Mouse (Mus musculus) lung, adult 18-20 months (tissue): ENCODE results near the gene Timm8b.
"Not testable (repeated sequence)": the region's sequence is repeated elsewhere in the genome, so short reads cannot be mapped to it uniquely, and the experiment has no call there.

Experiments
- DNase-seq, 2 experiments: peaks; one replicate each; pipeline ENCODE4 v3.0.0; 2022; ENCODE audit warnings: mixed read lengths in 2 of 2

Gene Timm8b

GRCm38 (mm10) chr9:50602055-50602845 is 1.5 kb upstream of the Timm8b start:
- no peak for DNase-seq

DNA sequence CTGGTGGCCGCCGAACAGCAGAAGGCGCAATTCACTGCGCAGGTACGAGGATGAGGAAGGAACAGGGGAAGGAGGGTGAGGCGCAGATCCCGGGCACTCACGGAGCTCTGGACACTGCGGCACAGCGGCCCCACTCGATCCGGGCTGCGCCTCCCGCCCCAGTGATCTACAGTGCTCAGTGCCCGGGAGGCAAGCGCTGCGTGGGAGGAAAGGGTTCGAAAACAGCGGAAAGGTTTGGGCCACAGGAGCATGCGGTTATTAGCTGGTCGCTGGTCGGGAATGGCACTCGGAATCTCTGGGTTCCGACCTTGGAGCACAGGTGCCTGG is 251 bp downstream of the Timm8b start:
- DNase-seq = no peak

- no peak for DNase-seq
These were observed 628 bp downstream of the Timm8b start for GRCm38 (mm10) chr9:50604338-50604737.

DNA sequence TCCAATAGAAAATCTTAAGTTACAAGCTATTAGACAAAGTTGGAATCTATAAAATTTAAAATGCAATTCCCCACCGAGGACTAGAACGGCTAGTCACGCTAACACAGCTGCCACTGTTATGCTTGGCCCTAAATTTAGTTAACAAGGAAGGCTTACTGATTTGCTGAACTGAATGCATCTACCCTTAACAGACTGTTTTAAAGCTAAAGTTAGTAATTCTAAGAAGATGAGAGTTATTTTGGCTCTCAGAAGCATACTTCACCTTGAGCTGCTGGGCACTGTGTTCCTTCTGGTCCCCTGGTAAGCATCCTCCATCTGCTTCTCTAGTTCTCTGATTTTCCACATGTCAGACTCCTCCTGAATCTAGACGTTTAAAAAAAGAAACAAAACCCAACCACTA is 8.4 kb downstream of the Timm8b start:
- DNase-seq = no peak

- no peak for DNase-seq
These were observed 12.5 kb downstream of the Timm8b start for GRCm38 (mm10) chr9:50616161-50616560.

DNA sequence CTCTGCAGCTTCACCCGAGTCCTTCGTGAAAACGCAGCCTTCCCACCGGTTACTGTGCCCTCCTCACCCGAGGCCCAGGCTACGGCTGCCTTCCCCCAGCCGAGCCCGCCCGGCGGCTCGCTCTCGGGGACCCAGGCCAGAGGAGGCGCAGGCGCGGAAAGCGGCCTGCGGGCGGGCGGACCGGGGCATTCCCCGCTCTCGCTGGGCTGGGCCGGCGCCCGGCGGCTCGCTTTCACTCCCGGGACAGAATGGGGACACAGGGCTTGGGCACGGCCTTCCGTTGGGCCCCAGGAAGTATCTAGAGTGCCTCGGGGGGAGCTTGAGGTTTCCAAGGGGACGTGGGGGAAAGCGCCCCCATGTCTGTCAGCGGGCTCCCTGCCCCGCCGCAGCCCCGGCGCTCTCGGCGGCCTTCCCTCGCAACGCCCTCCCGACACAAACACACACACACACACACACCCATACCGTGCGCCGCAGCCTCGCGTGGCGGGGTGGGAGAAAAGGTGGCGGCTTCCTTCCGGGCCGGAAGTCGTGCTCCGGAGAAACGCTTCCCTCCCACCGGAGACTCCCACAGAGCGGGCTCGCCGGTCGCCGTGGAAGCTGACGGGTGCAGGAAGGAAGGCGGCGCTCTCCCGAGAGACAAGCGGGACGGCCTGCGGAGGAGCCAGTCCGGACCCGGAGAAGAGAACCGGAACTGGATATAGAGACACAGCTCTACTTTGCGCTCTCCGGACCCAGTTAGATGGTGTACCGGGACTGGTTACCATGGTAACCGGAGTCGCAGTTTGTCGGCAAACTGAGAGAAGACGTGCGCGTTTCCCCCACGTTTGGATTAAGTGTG is 13.3 kb downstream of the Timm8b start, which contains the start of the genes Pih1d2 and Nkapd1:
TSS of gene Pih1d2 (plus strand) at position 556 of the 838 bp plus-strand sequence.
TSS of gene Nkapd1 (minus strand) at position 699 of the 838 bp plus-strand sequence.
- DNase-seq = peak; percentile 90 to 92

DNA sequence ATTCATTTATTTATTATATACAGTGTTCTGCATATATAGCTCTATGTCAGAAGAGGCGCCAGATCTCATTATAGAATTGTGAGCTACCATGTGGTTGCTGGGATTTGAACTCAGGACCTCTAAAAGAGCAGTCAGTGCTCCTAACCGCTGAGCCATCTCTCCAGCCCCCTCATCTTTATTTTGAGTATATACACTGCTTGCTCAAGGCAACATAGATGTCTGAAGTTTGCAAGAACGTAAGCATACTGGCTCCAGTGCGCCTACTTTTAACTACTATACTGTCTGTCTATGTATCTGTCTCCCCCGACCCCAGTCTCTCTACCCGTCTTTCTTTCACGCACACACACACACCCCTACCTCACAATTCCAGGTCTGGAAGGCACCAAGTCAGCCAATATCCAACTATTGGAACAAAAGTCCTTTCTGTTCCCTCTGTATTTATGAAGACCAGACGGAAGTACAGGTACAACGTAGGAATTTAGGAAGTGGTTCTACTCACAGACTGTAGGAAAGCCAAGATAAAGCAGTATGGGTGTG is 14.2 kb downstream of the Timm8b start:
- DNase-seq = no peak

GRCm38 (mm10) chr9:50630903-50631302 is 27.2 kb downstream of the Timm8b start:
- not testable (repeated sequence) for DNase-seq

DNA sequence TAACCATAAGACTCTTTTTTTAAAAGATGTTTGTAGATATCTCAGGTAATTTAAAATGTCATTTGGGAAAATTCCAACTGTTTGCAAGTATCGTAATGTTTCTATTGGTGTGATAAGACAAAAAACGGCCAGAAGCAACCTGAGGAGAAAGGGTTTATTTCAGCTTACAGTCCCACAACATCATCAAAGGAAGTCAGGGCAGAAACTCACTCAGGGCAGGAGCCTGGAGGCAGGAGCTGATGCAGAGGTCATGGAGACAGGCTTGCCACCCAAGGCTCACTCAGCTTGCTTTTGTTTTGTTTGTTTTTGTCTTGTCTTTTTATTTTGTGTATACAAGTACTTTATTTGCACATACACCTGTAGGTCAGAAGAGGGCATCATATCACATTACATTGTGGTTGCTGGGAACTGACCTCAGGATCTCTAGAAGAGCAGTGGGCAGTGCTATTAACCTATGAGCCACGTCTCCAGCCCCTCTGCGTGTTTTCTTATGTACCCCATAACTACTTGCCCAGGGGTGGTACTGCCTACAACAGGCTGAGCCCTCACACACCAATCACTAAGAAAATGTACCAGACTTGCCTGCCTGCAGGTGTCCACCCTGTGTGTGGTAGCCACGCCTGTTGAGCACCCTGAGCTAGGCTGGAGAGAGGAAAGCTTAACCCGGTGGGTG is 28.4 kb downstream of the Timm8b start:
- no peak for DNase-seq

GRCm38 (mm10) chr9:50633059-50633458 is 29.3 kb downstream of the Timm8b start:
- DNase-seq = no peak

- no peak for DNase-seq
These were observed 30.6 kb downstream of the Timm8b start for GRCm38 (mm10) chr9:50634270-50634669.

DNA sequence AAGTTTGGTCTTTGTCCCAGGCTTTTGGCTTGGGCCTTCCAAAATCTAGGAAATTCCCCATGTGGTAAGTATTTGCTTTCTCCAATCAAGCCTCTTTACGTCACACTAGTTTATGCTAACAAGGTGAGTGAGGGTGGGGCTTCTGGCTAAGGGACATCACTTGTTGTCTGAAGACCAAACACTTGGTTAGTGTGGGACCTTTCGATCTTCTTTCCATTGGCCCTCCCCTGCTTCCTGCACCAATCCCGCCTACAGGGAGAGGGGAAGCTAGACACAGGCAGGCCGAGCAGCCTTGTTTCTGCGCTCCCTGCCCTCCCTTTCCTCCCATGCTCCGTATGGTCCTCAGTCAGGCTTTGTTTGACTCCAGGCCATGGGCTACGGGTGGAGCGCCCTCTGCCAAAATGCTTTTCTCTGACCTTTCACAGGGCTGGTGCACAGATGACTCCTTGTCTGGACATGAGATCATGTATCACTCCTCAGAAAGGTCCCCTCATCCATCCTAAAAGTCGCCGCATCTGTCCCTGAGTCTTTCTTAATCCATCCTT is 43.2 kb downstream of the Timm8b start:
- no peak for DNase-seq

DNA sequence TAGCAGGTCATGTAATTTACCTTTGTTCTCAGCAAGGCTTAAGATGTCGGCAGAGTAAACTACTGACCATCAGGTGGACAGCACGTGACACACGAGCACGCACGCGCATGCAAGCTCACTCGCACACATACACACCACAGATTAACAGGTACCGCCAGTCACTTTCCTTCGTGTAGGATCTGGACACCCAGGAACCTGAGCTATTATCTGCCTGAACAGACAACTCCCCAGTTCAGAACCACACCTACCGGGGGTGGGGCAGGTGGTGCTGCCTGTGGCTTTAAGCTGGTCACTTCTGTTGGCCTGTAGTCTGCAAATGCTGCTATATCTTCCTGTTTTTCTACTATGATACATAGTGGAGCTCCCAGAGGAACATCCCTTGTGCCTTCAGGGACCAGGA is 46.8 kb downstream of the Timm8b start:
- no peak for DNase-seq
